Mouse (Mus musculus) adipocyte (in vitro differentiated cells): Measurements from ENCODE around the gene Grin2d.
"Not testable (repeated sequence)": the region's sequence is repeated elsewhere in the genome, so short reads cannot be mapped to it uniquely, and the experiment has no call there.

Experiments used
- DNase-seq: peaks from one replicate; pipeline ENCODE4 v3.0.0-alpha.2; 2016; ENCODE audit warnings: low spot score

Gene Grin2d

DNA sequence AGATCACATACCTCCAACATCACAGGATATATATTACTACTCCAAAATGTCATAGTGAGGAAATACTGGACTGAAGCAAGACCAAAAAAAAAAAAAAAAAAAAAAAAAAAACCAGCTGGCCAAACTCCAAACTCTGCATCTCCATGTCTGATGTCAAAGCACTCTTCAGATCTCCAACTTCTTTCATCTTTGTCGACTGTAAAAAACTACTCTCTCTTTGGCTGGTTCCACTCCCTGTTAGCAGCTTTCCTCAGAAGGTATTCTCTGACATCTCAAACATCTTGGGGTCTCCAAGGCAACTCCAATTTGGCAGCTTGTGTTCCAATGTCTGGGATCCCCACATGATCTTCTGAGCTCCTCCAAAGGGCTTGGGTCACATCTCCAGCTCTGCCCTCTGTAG is at the start of gene Grin2d:
Grin2d (minus strand) TSS at position 101 of the 400 bp plus-strand sequence.
- not testable (repeated sequence) for DNase-seq

DNA sequence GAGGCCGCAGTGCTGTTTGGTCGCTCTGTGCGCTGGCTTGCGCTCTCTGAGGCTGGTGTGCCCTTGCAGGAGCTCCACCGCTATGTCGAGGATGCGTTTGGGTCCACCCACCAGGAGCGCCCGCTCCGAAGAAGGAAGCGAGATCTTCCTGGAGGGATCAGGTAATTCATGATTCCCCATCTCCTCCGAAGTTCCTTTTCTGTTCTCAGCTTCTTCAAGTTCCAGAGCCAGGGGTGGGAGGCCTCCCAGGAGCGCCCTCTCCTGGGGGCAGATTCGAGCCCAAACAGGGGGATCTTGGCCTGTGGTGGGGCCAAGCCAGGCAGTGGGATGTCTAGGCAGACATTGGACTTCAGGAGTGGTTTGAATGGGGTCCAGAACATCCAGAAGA is 46.2 kb upstream of the Grin2d start:
- no peak for DNase-seq

- DNase-seq = peak; percentile 34
These were observed 45.7 kb upstream of the Grin2d start, which contains the start of gene Ccdc114 for GRCm38 (mm10) chr7:45923762-45924428. TSS of gene Ccdc114 (plus strand) at chr7:45924072.

- peak; percentile 81 for DNase-seq
These were observed 45.0 kb upstream of the Grin2d start for GRCm38 (mm10) chr7:45922928-45923761.

DNA sequence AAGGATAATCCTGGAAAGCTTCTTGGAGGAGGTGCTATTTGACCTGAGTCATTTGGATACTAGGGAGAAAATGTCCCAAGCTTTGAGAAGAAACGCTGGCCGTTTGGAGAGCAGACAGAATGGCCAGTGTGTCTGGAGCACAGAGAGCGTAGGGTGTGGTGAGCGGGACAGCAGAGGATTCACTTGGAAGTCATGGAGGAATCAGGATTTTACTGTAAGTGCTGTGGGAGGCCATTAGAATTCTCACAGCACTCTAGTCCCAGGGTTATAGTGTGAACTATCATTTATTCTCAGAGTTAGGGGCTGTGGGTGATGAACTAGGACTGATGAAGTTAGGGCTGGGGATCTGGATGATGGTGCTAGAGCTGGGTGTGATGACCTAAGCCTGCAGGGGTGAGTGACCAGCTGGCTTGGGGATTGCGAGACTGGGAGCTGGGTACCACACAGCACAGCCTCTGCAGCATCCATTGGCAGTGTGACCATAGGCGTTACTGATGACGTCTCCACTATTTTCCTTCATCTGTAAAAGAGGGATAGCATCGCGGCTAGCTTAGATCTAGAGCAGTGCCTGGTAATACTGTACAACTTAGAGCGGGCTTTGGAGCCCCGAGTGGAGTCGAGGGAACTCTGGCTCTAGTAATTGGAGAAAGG is 43.9 kb upstream of the Grin2d start:
- DNase-seq = no peak

DNA sequence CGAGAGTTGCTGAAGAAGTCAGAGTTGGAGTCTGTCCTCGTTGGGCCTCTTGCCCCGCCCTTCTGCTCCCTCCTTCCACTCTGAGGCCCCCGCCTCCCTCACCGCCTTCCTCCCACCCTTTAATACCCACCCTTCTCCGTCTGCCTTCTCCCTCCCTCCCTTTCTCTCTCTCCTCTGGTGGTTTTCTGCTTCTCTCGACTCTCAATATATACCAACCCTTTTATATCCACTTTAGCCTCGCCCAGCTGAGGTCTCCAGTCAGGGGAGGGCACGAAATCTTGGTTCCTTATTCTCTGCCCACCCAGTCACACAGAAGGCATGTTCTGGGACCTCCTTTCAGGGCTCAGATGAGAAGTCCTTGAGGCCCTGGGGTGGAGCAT is 43.1 kb upstream of the Grin2d start, which contains the start of gene Emp3:
Emp3 (minus strand) TSS at position 163 of the 380 bp plus-strand sequence.
- DNase-seq = no peak

- no peak for DNase-seq
These were observed 42.5 kb upstream of the Grin2d start for GRCm38 (mm10) chr7:45920583-45921241.

GRCm38 (mm10) chr7:45919761-45920160 is 41.6 kb upstream of the Grin2d start:
- no peak for DNase-seq

DNA sequence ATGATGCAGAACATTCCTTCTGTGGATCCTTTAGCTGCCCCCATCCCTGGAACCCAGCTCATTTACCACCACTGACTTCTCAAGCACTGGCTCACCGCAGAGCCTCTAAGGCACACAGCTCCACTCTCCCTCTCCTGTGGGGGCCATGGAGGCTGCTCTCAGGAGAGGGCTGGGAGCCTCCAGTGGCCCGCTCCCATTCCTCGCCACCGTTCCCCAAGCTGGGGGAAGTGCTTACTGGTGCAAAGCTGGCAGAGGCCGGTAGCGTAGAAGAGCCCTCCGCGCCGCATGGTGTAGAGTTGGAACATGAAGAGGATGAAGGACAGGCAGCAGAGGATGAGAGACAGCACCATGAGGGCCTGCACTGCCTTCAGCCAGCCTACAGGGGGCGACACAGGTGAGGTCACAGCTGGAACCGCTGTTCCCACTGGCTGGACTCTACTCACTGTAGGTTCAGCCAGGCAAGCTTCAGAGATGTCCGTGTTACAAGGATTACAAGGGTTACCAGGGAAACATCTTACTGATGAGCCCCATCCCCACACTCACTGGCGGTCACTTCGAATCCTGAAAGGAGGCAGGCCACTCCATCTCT is 41.0 kb upstream of the Grin2d start:
- no peak for DNase-seq

GRCm38 (mm10) chr7:45917926-45918325 is 39.7 kb upstream of the Grin2d start:
- no peak for DNase-seq

- no peak for DNase-seq
These were observed 39.0 kb upstream of the Grin2d start for GRCm38 (mm10) chr7:45917004-45917704.

DNA sequence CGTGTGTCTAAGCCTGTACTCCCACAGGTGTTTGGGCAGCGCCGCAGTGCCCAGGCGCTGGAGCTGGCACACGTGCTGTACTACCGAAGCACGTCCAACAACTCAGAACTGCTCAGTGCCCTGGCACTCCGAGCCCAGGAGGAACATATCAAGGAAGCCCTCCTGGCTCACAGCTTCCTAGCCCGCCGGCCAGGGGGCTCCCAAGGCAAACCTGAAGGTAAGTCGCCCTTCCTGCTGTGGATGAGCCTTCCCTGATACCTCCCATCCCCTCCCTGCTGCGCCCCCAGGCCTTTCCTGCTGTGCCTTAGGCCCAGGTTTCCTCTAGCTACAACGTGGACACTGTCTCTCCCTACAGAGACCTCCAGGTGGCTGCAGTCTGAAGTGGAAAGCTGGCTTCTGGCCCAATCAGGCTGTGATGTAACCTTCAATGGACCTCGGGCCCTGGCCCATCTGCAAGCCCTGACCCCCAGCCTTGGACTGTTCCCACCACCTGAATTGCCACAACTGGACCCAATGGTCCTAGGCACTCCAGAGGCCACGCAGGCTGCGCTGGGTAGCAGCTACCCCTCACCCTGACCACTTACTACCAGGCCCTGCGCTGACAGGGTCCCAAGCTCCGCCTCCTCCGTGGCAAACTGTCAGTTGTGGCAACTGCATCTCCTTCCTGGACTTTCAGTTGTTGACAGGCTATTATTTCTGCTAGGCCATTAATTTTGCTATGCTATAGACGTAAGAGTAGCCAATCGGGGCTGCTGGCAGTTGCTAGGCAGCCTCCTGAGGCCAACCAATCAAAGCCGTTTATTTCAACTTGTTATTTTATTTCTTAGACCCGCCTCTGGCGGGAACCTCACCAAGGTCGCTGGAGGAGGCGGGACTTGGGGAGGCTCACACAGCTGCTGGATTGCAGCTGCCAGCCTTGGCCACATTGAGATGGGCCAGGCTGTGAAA is 38.2 kb upstream of the Grin2d start:
- peak; percentile 17 for DNase-seq

DNA sequence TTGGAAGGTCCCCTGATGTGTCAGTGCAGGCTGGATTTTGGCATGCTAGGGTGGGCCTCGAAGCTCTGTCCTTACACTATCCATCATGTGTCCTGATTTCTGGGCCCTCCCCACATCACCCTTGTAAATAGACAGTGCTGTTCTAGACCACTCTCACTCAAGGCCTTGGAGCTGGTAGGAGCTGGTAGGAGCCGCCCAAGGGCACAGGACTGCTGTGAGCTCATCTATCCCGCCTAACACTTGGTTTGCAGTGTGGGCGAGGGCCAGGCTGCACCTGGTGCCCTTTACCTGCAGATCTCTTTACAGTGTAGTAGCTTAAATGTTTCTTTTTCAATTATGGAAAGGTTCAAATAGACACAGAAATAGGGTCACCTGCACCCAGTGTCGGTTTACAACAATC is 36.8 kb upstream of the Grin2d start:
- DNase-seq = no peak

DNA sequence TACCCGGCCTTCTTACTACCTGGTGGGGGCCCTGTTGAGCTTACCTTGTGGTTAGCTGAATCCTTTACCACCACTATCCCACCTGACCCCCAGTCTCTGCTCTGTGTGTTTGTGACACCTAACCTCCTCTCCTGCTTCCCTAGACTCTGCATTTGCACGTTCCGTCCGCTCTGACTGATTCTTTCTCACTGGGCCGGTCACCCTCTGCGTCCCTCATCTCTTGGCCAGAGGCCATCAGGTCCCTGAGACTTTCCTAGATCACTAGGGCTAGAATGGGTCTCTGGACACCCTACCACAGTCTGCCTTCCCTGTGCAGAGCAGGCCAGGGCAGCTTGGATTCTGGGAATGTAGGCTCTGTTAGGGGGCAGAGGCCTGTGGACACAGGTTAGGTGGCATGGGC is 35.9 kb upstream of the Grin2d start:
- DNase-seq = no peak

DNA sequence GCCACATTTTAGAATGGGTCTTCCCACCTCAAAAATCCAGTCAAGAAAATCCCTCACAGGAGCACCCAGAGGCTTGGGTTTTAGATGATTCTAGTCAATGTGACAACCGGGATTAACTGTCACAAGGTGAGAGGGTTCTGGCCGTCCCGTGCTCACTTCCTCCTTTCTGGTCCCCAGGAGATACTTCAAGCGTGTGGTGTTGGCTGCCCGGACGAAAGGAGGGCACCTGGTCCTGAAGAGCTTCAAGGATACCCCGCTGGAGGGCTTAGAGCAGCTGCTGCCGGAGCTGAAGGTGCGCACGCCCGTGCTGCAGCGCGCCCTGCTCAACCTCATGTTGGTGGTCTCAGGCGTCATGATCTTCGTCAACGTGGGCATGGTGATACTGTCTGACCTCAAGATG is 31.0 kb upstream of the Grin2d start:
- no peak for DNase-seq

DNA sequence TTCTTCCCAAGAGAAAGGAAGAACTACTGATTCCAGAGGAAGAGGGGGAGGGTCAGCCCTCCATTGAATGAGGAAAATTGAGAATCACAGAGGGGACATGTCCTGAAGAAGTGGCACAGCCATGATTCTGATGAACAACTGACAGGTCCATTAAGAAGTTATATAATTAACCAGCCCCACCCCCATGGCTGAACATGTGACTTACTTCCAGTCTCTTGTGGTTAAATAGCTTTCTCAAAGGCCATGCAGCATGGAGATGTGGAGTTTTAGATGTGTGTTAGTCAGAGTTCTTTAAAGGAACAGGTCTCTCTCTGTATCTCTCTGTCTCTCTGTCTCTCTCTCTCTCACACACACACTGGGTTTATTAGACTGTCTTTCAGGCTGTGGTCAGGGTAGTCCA is 30.2 kb upstream of the Grin2d start:
- no peak for DNase-seq

GRCm38 (mm10) chr7:45906622-45907021 is 28.4 kb upstream of the Grin2d start:
- no peak for DNase-seq

DNA sequence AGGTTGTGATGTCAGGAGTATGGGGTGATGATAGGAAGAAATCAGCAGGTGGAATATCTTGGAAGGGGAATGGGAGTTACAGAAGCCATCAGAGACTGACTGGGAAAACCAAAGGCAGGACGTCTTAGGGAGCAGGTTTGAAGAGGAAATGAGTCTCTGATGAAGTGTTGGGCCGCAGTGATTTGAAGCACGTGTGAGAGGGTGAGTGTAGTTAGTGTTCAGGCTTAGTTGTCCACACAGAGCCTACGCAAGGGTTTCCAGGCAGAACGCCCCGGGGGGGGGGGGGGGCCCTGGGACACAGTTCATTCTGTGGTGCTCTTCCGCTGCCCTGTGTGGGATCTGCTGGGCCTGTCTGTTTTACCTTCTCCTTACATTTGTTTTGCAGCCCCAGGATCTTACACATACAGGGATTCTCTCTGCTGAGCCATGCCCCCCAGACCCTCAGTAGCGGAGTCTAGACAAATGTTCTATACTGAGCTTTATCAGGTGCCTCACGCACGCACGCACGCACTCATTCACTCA is 24.4 kb upstream of the Grin2d start:
- DNase-seq = no peak

GRCm38 (mm10) chr7:45901562-45901961 is 23.4 kb upstream of the Grin2d start:
- DNase-seq = peak; percentile 23

DNA sequence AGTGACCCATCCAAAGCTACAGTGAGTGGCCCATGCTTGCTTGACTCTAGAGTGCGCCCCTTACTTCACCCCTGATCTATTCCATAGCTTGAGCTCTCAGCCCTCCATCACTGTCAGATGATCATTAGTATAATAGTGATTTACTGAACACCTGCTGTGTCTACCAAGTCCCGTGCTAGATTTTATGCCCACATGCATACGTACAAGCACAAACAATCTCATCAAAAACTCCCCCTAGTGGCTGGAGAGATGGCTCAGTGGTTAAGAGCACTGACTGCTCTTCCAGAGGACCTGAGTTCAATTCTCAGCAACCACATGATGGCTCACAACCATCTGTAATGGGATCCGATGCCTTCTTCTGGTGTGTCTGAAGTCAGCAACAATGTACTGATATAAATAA is 19.9 kb upstream of the Grin2d start:
- peak; percentile 47 for DNase-seq
